Mouse (Mus musculus) kidney, embryonic 16.5 days (tissue): ENCODE results near the gene Fem1b. TPM values are rescaled to one million over a fixed set of nuclear protein-coding genes. Genes with fewer than 3 reads are reported as not detected.
"Not testable (repeated sequence)": the region's sequence is repeated elsewhere in the genome, so short reads cannot be mapped to it uniquely, and the experiment has no call there.

Experiments
- ATAC-seq: fragments of 200-750 bp; cut with Nextera tagmentation; 2 replicates; pipeline ENCODE4 v1.8.0; 2017; ENCODE audit warnings: moderate TSS enrichment; ENCODE audit not compliant: low FRiP score, low TSS enrichment
- H3K27ac ChIP-seq: fragments of 300-500 bp; sonication (generic); 2 replicates; pipeline ENCODE4 v1.5.1; 2014; ENCODE audit warnings: low read length
- H3K27me3 ChIP-seq: fragments of 300-500 bp; sonication (generic); 2 replicates; pipeline ENCODE4 v1.6.1; 2014; ENCODE audit warnings: low read length, control low read depth, mixed read lengths; ENCODE audit not compliant: insufficient read depth
- H3K36me3 ChIP-seq: fragments of 300-500 bp; sonication (generic); 2 replicates; pipeline ENCODE4 v1.6.1; 2014; ENCODE audit warnings: low read length, control low read depth, mixed read lengths; ENCODE audit not compliant: insufficient read depth
- H3K4me1 ChIP-seq: fragments of 300-500 bp; sonication (generic); 2 replicates; pipeline ENCODE4 v1.6.1; 2014; ENCODE audit warnings: low read length, control low read depth, mixed read lengths; ENCODE audit not compliant: insufficient read depth
- H3K4me2 ChIP-seq: fragments of 300-500 bp; sonication (generic); replicated peaks from 2 replicates; pipeline ENCODE4 v1.6.1; 2014; ENCODE audit warnings: low read depth, low read length
- H3K4me3 ChIP-seq: fragments of 300-500 bp; sonication (generic); 2 replicates; pipeline ENCODE4 v1.5.1; 2014; ENCODE audit warnings: mild to moderate bottlenecking, low read length
- H3K9ac ChIP-seq: fragments of 300-500 bp; sonication (generic); replicated peaks from 2 replicates; pipeline ENCODE4 v1.6.1; 2014; ENCODE audit warnings: low read length
- H3K9me3 ChIP-seq: fragments of 300-500 bp; sonication (generic); 2 replicates; pipeline ENCODE4 v1.6.1; 2016; ENCODE audit warnings: low read length, control low read depth
- WGBS: fragments of 180-500 bp; shearing (Covaris S2); extraction: QIAGEN DNeasy Blood & Tissue Kit; methylation state at CpG from one replicate; pipeline ENCODE4 v1.1.7; 2014; 5-methylcytosine and 5-hydroxymethylcytosine counted together
- polyA plus RNA-seq: library from polyadenylated mRNA; unstranded; fragments of >200 nt; fragmentation: Nextera tagmentation; extraction: Ambion mirVana; gene quantifications from 2 replicates; pipeline ENCODE4 v1.2.1, GENCODE M21; 2015

The Fem1b gene
- polyA plus RNA-seq, 1 experiment from 2014 or later, result 23.1 TPM

DNA sequence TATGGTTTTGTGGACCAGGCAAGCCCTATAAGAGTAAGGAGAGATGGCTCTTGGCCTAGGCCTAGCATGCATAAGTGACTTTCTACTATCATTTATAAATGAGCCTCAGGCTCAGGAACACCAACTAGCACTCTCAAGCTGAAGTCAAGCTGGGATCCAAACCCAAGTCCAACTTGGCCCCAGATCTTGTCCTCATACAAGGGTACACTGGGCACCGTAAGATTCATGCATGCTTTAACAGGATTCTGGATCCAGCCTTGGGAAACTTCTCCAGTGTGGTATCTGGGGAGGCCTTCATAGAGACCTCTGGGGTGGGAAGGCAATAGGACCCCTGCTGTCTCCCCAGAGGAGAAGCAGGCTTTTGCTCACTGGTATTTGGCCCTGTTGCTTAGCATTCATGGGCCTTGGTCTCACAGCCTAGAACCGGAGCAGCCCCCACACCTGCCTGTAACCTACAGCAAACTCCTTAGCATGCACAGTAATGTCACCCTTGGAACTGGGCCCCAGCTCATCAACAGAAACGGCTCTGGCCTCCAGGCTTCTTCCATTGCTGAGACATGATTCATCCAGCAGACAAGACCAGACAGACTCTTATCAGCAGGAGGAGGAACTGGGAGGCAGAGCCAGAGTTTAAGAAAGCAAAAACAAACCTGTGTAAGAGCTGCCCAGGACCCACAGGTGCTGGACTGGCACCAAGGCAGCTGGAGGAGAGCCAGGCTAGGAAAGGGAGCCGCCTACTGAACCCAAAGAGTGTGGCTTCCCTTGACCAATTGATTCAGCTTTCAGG lies 6.3 kb upstream of the Fem1b start:
- no peak overlapping the region for H3K4me2 ChIP-seq
- H3K9me3 ChIP-seq, result no peaks in the 10 kb centered on the region
- H3K36me3 ChIP-seq, result no peaks in the 10 kb centered on the region
- WGBS, result 83% methylated on average over 4 of the region's 4 CpGs
- H3K27me3 ChIP-seq, result no peaks in the 10 kb centered on the region
- no peak overlapping the region for H3K4me3 ChIP-seq
- H3K27ac ChIP-seq, result no peak overlapping the region
- H3K9ac ChIP-seq, result no peak overlapping the region; the same call in 1 of the 2 replicates
- ATAC-seq, result no peak
- H3K4me1 ChIP-seq, result no peaks in the 10 kb centered on the region

GRCm38 (mm10) chr9:62817099-62817571 lies 5.4 kb upstream of the Fem1b start:
- ATAC-seq, result no peak
- Histone ChIP-seq H3K27ac (no peak overlapping the region), H3K9me3 (no peaks in the 10 kb centered on the region), H3K9ac (no peak overlapping the region), H3K27me3 (no peaks in the 10 kb centered on the region), H3K36me3 (no peaks in the 10 kb centered on the region), H3K4me1 (peaks cover 6% of the 10 kb centered on the region), H3K4me3 (no peak overlapping the region), H3K4me2 (no peak overlapping the region)
- 74% methylated on average over 12 of the region's 12 CpGs for WGBS

DNA sequence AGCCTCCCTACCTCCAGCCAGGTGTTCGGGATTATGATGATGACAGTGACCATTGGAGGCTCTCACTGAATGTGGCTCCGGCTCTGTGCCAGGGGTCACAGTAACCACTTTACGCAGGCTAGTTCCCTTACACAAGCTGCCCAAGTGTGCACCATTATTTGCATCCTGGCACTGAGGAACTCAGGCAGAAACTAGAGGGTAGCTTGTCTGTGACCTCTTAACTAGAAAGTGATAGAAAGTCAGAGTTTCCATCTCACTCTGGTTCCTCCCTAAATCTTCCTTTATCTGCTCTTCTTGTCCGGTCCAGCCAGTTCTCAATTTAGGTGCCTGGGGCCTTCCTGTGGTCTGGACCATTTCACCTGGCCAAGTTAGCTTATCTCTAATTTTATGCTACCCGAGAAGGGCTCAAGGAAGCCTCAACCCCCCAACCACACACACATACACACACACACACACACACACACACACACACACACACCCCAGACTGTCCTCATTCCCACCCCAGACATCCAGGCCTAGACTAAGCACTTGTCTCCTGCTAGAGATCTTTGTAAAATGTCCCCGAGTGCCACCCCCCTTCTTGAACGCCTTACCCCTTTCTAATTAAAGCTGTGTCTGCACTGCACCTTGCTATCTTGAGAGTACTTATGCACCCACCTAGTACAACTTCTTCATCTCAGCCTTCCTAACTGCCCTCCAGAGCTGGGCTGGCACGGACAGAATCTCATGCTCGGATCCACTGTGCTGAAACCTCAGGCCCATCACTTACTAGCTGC lies 4.8 kb upstream of the Fem1b start:
- 84% methylated on average over 9 of the region's 9 CpGs for WGBS
- Histone ChIP-seq H3K27ac (no peak overlapping the region), H3K9ac (no peak overlapping the region), H3K9me3 (no peaks in the 10 kb centered on the region), H3K36me3 (no peaks in the 10 kb centered on the region), H3K27me3 (no peaks in the 10 kb centered on the region), H3K4me3 (no peak overlapping the region), H3K4me2 (no peak overlapping the region), H3K4me1 (peaks cover 6% of the 10 kb centered on the region)
- ATAC-seq, result no peak

- no peak overlapping the region for H3K27ac ChIP-seq
- H3K4me2 ChIP-seq, result no peak overlapping the region
- no peaks in the 10 kb centered on the region for H3K36me3 ChIP-seq
- no peaks in the 10 kb centered on the region for H3K27me3 ChIP-seq
- no peak overlapping the region for H3K9ac ChIP-seq
- no peak overlapping the region for H3K4me3 ChIP-seq
- peaks cover 14% of the 10 kb centered on the region for H3K4me1 ChIP-seq
- H3K9me3 ChIP-seq, result no peaks in the 10 kb centered on the region
- 90% methylated on average over 2 of the region's 2 CpGs for WGBS
- ATAC-seq, result no peak
Measured at GRCm38 (mm10) chr9:62814751-62815150, 3.0 kb upstream of the Fem1b start.

DNA sequence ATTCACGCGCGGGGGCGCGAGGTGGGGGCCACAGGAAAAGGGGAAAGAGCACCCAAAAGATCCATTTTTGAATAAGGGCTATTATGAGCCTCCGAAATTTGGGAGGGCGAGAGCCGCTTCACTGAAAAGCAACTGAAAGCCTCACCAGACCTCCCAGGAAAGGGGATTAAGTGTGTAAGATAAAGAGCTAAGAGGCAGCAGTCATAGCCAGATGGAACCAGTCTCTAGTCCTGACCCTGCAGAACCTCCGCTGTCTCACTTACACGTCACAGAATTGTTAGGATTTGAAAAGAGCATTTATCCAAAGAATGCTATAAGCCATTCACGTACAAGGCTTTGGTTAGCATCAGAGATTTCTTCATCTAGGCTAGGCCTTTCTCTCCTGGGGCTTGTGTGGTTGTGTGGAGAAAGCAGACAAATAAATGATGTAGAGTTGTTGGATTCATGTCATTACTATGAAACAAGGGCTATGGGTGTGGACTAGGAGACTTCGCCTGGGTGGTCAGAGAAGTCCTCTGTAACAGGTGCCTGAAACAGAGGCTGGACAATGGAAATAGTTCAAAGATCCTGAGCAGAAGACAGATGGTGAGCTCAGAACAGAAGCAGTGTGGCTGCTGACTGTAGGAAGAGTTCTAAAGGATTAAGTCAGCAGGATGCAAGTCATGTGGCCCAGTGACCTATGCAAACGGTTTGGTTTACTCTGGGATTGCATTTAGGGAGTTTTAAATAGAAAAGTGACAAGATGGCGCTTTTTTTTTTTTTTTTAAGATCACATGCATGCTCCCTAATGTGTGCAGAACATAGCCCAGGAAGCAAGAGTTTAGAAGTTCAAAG lies 699 bp upstream of the Fem1b start:
- Histone ChIP-seq H3K9ac (peak overlapping the region; percentile 94), H3K9me3 (no peaks in the 10 kb centered on the region), H3K4me1 (peaks cover 29% of the 10 kb centered on the region), H3K4me2 (peak overlapping the region; percentile 90), H3K36me3 (no peaks in the 10 kb centered on the region), H3K4me3 (peak overlapping the region; percentile 93), H3K27me3 (no peaks in the 10 kb centered on the region), H3K27ac (peak overlapping the region; percentile 98)
- WGBS, result 19% methylated on average over 14 of the region's 14 CpGs
- ATAC-seq, result 0 out of 2 replicates have a peak, but pooled peaks have one; percentile 33

DNA sequence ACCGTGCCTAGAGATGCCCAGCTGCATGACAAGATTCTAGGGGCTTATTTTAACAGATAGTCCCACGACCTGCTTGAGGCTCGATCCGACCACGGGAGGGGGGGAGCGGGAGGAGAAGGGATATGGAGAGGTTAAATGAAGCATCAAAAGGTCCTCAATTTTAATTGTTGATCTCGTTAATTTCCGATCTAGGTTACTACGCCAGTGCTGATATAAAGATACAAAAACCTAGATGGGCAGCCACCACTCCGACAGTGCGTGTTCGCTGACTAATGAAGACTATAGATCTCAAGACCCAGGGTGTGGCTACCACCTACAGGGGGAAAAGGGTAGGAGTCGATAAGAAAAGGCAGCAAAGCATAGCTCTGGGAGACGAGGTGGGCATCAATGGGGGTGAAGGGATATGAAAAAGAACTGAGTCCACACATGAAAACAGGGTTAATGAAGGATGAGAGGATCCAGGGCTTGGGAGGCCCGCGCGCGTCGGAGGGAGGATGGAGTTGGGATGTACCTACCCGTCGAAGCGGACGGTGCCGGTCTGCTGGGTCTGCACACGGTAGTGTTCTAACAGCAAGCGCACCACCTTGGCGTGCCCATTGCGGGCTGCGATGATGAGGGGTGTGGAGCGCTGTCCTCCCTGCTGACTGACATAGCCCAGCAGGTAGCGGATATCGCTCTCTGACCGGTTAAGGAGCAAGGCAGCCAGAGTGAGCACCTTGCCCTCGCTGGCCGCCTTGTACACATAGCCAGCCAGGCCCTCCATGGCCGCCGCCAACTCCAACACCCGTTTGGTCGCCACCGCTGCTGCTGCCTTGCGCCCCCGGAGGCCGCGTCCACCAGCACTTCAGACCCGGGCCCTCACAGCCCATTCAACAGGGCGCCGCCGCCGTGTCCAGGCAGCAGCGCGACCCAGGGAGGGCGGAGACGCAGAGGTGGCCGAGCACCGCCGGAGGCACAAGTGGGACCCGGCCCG lies 905 bp downstream of the Fem1b start:
- no peaks in the 10 kb centered on the region for H3K36me3 ChIP-seq
- H3K4me1 ChIP-seq, result peaks cover 29% of the 10 kb centered on the region
- peak overlapping the region; percentile 90 for H3K4me2 ChIP-seq
- H3K9me3 ChIP-seq, result no peaks in the 10 kb centered on the region
- WGBS, result under 1% methylated on average over 58 of the region's 58 CpGs
- ATAC-seq, result peak; percentile 78
- H3K4me3 ChIP-seq, result peak overlapping the region; percentile 93
- peak overlapping the region; percentile 94 for H3K9ac ChIP-seq
- peak overlapping the region; percentile 98 for H3K27ac ChIP-seq
- H3K27me3 ChIP-seq, result no peaks in the 10 kb centered on the region

DNA sequence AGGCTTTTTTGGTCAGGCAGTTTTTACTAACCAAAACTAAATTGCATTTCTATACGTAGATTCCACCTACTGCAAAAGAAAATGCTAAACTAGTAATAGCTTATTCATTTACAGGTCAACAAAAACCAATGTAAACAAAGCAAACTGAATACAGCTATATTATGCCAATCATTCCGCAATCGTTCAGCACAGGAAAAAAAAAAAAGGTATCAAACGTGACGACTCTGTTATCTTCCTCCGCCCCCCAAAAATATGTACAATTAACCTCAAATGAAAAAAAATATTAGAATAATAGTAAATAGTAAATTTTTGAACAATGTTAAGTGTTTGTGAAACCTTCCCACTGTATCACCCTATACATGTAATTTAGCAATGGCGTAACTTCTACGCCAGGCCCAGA lies 1.6 kb downstream of the Fem1b start:
- Histone ChIP-seq H3K27me3 (no peaks in the 10 kb centered on the region), H3K27ac (no peak overlapping the region), H3K4me2 (peak overlapping the region; percentile 90), H3K4me3 (peak overlapping the region; percentile 93), H3K36me3 (no peaks in the 10 kb centered on the region), H3K4me1 (peaks cover 29% of the 10 kb centered on the region), H3K9me3 (no peaks in the 10 kb centered on the region), H3K9ac (peak overlapping the region; percentile 94)
- no peak for ATAC-seq
- 18% methylated on average over 8 of the region's 8 CpGs for WGBS

DNA sequence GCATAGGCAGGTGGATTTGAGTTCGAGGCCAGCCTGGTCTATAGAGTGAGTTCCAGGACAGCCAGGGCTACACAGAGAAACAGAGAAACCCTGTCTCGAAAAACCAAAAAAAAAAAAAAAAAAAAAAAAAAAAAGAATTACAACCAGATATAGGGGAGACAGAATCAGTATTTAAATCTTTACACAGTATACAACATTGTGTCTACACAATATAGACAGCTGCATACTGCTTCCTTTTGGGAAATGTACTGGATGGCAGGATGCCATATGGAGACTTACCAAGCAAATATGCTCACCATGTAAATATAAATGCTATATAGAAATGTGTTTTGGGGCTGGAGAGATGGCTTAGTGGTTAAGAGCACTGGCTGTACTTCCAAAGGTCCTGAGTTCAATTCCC lies 12.5 kb downstream of the Fem1b start:
- 93% methylated on average over 2 of the region's 2 CpGs for WGBS
- H3K36me3 ChIP-seq, result peaks cover 26% of the 10 kb centered on the region
- not testable (repeated sequence) for ATAC-seq, H3K9ac ChIP-seq, H3K4me3 ChIP-seq, H3K27me3 ChIP-seq, H3K27ac ChIP-seq, H3K9me3 ChIP-seq, H3K4me1 ChIP-seq, H3K4me2 ChIP-seq

DNA sequence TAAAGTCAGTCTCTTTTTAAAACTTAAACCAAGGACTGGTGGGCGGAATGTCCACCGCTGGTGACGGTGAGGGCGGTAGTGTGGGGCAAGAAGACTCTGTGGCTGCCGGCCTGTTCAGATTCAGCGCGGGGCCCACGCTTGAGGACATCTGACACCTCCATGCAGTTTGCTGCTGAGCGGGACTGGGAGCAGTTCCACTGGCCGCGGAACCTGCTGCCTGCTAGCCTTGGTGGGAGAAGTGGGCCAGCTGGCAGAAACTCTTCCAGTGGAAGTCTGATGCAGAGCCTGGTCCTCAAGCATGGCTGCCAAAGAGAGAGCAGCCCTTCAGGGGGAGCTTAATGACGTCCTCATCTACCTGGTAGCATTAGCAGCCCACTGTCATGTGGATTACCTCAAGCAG lies 21.9 kb downstream of the Fem1b start:
- Histone ChIP-seq H3K36me3 (peaks cover 9% of the 10 kb centered on the region; the same call in 1 of the 2 replicates), H3K4me3 (no peak overlapping the region), H3K27me3 (no peaks in the 10 kb centered on the region), H3K4me1 (no peaks in the 10 kb centered on the region), H3K9ac (no peak overlapping the region), H3K27ac (no peak overlapping the region), H3K4me2 (no peak overlapping the region), H3K9me3 (no peaks in the 10 kb centered on the region)
- 86% methylated on average over 12 of the region's 12 CpGs for WGBS
- no peak for ATAC-seq
